Mouse (Mus musculus): ENCODE measurements around the gene Igll1. TPM values are rescaled to one million over a fixed set of nuclear protein-coding genes. Genes with fewer than 3 reads are reported as not detected.
A peak's percentile ranks its signal among the peaks of the same experiment; 100 is the strongest.
"Not testable (repeated sequence)": the region's sequence is repeated elsewhere in the genome, so short reads cannot be mapped to it uniquely, and the experiment has no call there.

Gene Igll1
- polyA plus RNA-seq, 1 experiment from 2014 or later, result not detected

DNA sequence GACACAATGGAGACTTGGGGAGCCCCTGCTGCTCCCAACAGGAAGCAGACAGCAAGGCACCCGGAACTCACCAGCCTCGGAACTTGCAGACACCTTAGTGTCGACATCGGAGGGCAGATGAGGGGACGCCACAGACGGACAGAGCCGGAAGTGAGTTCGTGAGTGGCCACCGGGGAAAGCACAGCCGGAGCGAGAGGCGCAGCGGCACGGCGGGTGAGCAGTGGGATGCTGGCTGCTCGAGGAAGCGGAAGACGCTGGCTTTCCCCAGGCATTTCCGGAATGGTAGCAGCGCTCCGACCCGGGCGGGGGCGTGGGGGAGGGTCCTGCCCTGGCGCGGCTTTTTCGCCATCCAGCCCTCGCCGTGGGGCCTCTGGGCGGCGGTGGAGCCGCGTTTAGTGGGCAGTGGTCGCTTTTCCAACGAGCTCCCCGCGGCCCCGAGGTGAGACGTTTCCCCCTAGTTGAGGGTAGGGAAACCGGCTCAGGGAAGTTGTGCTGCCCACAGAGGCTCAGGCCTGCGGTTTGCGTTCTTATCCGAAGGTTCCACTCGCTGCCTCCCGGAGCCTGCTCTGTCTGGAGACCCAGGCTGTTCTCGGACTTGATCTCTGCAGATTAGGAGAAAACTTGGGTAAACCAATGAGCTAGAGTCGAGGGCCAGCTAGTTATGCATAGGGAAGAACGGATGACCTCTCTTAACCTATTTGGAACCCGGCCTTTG lies 7.0 kb upstream of the Igll1 start, which contains the start of the genes Top3b and Vpreb1:
Gene Top3b (plus strand): TSS at position 120 of the 715 bp plus-strand sequence.
Gene Vpreb1 (minus strand): TSS at position 227 of the 715 bp plus-strand sequence.
- DNase-seq (ENCODE audit: low spot score), result peak; percentile 98
- peak within 1 kb of the TSS; percentile 95 for H3K27ac ChIP-seq
- WGBS, result under 1% methylated on average over 49 of the region's 49 CpGs
- peaks cover 8% of the 10 kb centered on the region for H3K36me3 ChIP-seq
- H3K9me3 ChIP-seq, result no peaks in the 10 kb centered on the region
- H3K4me3 ChIP-seq, result peak within 1 kb of the TSS; percentile 80
- H3K27me3 ChIP-seq (ENCODE audit: insufficient read depth, poor library complexity, severe bottlenecking), result no peaks in the 10 kb centered on the region
- H3K4me1 ChIP-seq, result peaks cover 12% of the 10 kb centered on the region; the same call in 1 of the 2 replicates

DNA sequence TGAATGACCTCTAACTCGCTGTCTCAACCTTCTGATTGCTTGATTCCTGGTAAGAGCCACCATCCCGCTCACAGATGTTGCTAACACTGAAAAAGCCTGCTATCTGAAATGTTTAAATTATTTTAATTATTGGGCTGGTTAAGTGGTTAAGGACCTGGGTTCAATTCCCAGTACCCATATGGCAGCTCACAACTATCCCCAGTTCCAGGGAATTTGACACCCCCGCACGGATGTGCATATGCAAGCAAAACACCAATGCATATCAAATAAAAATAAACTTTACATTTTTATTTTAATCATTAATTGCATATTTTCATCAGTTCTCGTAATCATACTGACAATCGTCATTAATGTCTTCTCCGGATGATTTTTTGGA lies 6.4 kb upstream of the Igll1 start:
- H3K27me3 ChIP-seq (ENCODE audit: insufficient read depth, poor library complexity, severe bottlenecking), result no peaks in the 10 kb centered on the region
- H3K4me1 ChIP-seq, result peaks cover 12% of the 10 kb centered on the region; the same call in 1 of the 2 replicates
- 38% methylated on average over 7 of the region's 7 CpGs for WGBS
- H3K4me3 ChIP-seq, result peak overlapping the region; percentile 80
- H3K36me3 ChIP-seq, result peaks cover 4% of the 10 kb centered on the region; the same call in 1 of the 2 replicates
- H3K9me3 ChIP-seq, result no peaks in the 10 kb centered on the region
- DNase-seq (ENCODE audit: low spot score), result no peak
- peak overlapping the region; percentile 95 for H3K27ac ChIP-seq

DNA sequence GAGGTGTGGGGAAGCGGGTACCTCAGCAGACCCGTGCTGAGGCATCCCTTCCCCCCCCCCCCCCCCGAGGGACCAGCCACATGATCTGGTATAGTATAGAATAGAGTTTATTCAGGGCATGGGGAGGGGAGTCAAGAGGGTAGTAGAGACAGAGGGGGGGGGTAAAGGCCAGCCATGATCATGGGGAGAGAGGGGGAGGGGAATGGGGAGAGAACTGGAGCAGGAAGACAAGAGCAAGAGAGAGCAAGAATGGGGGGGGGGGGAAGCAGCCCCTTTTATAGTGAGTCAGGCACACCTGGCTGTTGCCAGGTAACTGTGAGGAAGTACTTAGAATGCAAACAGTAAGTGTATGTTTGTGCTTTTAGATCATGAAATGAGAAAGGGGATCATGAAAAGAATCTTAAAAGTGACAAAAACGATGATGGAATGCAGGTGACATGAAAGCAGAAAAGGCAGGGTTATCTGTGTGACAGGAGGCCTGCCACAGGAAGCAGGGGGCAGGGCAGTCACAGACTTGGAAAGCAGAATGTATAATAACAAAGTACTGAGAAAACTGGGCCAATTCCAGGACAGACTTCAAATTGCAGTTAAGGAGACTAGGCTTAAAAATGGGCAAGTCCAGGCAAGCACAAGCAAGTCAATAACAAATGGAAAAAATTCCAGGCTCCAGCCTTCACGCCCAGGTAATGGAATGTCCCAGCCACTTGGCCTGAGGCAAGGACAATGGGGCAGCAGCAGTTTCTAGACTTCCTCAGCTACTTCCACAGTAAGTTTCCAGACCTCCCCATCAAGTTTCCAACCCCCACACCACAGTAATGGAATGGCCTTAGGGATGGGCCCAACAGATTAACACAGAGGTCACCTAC lies 2.1 kb upstream of the Igll1 start:
- Histone ChIP-seq H3K27me3 (ENCODE audit: insufficient read depth, poor library complexity, severe bottlenecking) (no peaks in the 10 kb centered on the region), H3K27ac (no peak overlapping the region), H3K9me3 (no peaks in the 10 kb centered on the region), H3K36me3 (no peaks in the 10 kb centered on the region), H3K4me3 (no peak overlapping the region), H3K4me1 (peaks cover 5% of the 10 kb centered on the region; the same call in 1 of the 2 replicates)
- WGBS, result 48% methylated on average over 4 of the region's 5 CpGs
- DNase-seq (ENCODE audit: low spot score), result peak; percentile 75

DNA sequence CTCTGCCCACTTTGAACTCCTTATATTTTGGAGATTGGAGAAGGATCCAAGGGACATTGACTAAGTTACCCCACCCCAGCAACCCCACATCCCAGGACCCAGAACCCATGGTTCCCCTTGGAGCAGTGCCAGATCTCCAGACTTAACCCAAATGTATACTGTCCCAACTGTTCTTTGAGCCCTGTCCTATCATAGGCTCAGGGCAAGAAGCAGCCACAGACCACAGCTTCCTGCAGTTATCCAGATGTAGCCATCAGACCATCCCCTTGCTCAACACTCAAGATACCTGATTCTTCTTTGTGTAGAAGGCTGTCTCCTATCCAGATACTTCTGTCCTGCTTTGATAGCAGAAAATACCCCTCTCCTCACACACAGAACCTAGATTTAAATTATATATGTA lies 1.4 kb upstream of the Igll1 start:
- no peaks in the 10 kb centered on the region for H3K9me3 ChIP-seq
- no peak overlapping the region for H3K4me3 ChIP-seq
- peaks cover 5% of the 10 kb centered on the region; the same call in 1 of the 2 replicates for H3K4me1 ChIP-seq
- H3K27me3 ChIP-seq (ENCODE audit: insufficient read depth, poor library complexity, severe bottlenecking), result no peaks in the 10 kb centered on the region
- DNase-seq (ENCODE audit: low spot score), result no peak
- H3K36me3 ChIP-seq, result no peaks in the 10 kb centered on the region
- H3K27ac ChIP-seq, result no peak overlapping the region

DNA sequence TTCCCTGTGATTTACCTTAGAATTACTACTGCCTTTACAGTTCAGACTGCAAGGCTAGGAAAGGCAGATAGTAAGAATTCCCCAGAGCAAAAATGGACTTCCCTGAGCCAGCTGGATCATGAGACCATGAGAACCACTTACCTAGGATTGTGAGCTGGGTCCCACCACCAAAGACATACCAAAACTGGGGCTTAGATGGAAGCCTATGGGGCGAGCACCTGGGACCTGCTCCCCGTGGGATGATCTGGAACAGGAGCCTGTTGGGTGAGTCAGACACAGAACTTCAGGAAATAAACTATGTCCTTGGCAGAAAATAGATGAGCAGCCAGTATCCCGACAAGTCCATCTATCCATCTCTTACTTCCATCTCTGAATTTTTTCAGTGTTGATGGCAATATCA lies 1.5 kb downstream of the Igll1 start:
- peak; percentile 70 for DNase-seq (ENCODE audit: low spot score)
- no peak overlapping the region for H3K27ac ChIP-seq
- H3K27me3 ChIP-seq (ENCODE audit: insufficient read depth, poor library complexity, severe bottlenecking), result no peaks in the 10 kb centered on the region
- peaks cover 5% of the 10 kb centered on the region; the same call in 1 of the 2 replicates for H3K4me1 ChIP-seq
- no peaks in the 10 kb centered on the region for H3K36me3 ChIP-seq
- no peak overlapping the region for H3K4me3 ChIP-seq
- no peaks in the 10 kb centered on the region for H3K9me3 ChIP-seq
- WGBS, result 65% methylated on average over 3 of the region's 3 CpGs

GRCm38 (mm10) chr16:16856731-16857476 lies 6.9 kb downstream of the Igll1 start:
- Histone ChIP-seq H3K36me3 (no peaks in the 10 kb centered on the region), H3K27ac (no peak overlapping the region), H3K4me1 (no peaks in the 10 kb centered on the region), H3K4me3 (no peak overlapping the region), H3K27me3 (ENCODE audit: insufficient read depth, poor library complexity, severe bottlenecking) (no peaks in the 10 kb centered on the region), H3K9me3 (no peaks in the 10 kb centered on the region)
- WGBS, result 68% methylated on average over 13 of the region's 13 CpGs
- DNase-seq (ENCODE audit: low spot score), result peak; percentile 69

DNA sequence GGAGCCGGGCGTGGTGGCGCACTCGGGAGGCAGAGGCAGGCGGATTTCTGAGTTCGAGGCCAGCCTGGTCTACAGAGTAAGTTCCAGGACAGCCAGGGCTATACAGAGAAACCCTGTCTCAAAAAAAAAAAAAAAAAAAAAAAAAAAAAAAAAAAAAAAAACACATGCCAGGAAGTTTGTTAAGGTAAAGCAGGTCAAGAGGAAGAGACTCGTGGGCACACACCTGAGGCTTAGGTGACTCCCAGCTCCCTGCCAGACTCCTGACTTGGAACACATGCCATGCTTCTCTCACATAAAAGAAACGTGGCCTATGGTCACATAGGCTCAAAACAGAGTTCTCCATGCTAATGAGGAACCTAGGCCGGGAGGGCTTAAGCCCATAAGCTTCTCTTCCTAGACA lies 7.7 kb downstream of the Igll1 start:
- DNase-seq (ENCODE audit: low spot score); H3K27me3 ChIP-seq (ENCODE audit: insufficient read depth, poor library complexity, severe bottlenecking): not testable (repeated sequence)
- 82% methylated on average over 9 of the region's 9 CpGs for WGBS

GRCm38 (mm10) chr16:16855541-16855940 lies 8.2 kb downstream of the Igll1 start:
- Histone ChIP-seq H3K27ac (no peak overlapping the region), H3K27me3 (ENCODE audit: insufficient read depth, poor library complexity, severe bottlenecking) (no peaks in the 10 kb centered on the region), H3K36me3 (no peaks in the 10 kb centered on the region), H3K4me3 (no peak overlapping the region), H3K4me1 (no peaks in the 10 kb centered on the region), H3K9me3 (no peaks in the 10 kb centered on the region)
- no peak for DNase-seq (ENCODE audit: low spot score)
- WGBS, result 91% methylated on average over 1 of the region's 1 CpGs

More for the DNA sequence above, 7.7 kb downstream of the Igll1 start:
- H3K27ac ChIP-seq, H3K9me3 ChIP-seq, H3K4me1 ChIP-seq, H3K36me3 ChIP-seq, H3K4me3 ChIP-seq: not testable (repeated sequence)

GRCm38 (mm10) chr16:16854836-16855235 lies 8.9 kb downstream of the Igll1 start:
- WGBS, result 33% methylated on average over 6 of the region's 6 CpGs
- Histone ChIP-seq H3K36me3 (no peaks in the 10 kb centered on the region), H3K4me3 (no peak overlapping the region), H3K9me3 (no peaks in the 10 kb centered on the region), H3K27ac (no peak overlapping the region), H3K4me1 (no peaks in the 10 kb centered on the region), H3K27me3 (ENCODE audit: insufficient read depth, poor library complexity, severe bottlenecking) (no peaks in the 10 kb centered on the region)
- DNase-seq (ENCODE audit: low spot score), result peak; percentile 71

DNA sequence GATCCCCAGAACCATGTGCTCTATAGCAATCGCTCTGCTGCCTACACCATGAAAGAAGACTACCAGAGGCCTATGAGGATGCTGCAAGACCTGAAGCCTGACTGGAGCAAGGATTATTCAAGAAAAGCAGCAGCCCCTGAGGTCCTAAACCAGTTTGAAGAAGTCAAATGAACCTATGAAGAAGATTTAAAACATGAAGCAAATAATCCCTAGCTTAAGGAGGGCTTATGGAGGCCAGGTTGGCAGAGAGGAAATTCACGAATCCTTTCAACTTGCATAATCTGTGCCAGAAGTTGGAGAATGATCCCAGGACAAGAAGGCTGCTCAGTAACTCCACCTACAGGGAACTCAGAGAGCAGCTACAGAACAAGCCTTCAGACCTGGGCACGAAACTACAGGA lies 11.4 kb downstream of the Igll1 start:
- no peaks in the 10 kb centered on the region for H3K9me3 ChIP-seq
- 82% methylated on average over 3 of the region's 3 CpGs for WGBS
- H3K27me3 ChIP-seq (ENCODE audit: insufficient read depth, poor library complexity, severe bottlenecking), result no peaks in the 10 kb centered on the region
- H3K4me3 ChIP-seq, result no peak overlapping the region
- no peak for DNase-seq (ENCODE audit: low spot score)
- H3K27ac ChIP-seq, result no peak overlapping the region
- no peaks in the 10 kb centered on the region for H3K36me3 ChIP-seq
- H3K4me1 ChIP-seq, result no peaks in the 10 kb centered on the region

DNA sequence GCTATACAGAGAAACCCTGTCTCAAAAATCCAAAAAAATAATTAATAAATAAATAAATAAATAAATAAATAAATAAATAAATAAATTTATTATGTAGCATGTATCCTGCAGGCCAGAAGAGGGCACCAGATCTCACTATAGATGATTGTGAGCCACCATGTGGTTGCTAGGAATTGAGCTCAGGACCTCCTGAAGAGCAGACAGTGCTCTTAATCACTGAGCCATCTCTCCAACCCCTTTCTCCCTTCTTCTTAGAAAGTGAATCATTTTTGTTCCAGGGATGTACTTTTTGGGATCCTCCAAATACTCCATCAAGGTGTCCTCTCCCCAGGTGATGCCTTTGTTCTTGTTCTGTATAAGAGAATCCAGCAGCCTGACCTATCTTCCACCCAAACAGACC lies 14.6 kb downstream of the Igll1 start:
- Histone ChIP-seq H3K4me1 (no peaks in the 10 kb centered on the region), H3K9me3 (no peaks in the 10 kb centered on the region), H3K36me3 (no peaks in the 10 kb centered on the region), H3K27ac (no peak overlapping the region), H3K4me3 (no peak overlapping the region), H3K27me3 (ENCODE audit: insufficient read depth, poor library complexity, severe bottlenecking) (no peaks in the 10 kb centered on the region)
- no peak for DNase-seq (ENCODE audit: low spot score)

GRCm38 (mm10) chr16:16829671-16830070 lies 34.1 kb downstream of the Igll1 start:
- Histone ChIP-seq H3K4me1 (peaks cover 7% of the 10 kb centered on the region), H3K36me3 (no peaks in the 10 kb centered on the region)
- 81% methylated on average over 3 of the region's 3 CpGs for WGBS

More at GRCm38 (mm10) chr16:16829671-16830070, 34.1 kb downstream of the Igll1 start:
- H3K4me3 ChIP-seq, result peak overlapping the region; percentile 67; the same call in 1 of the 2 replicates
- H3K27me3 ChIP-seq (ENCODE audit: insufficient read depth, poor library complexity, severe bottlenecking), result no peaks in the 10 kb centered on the region
- DNase-seq (ENCODE audit: low spot score), result no peak
- H3K9me3 ChIP-seq, result no peaks in the 10 kb centered on the region
- H3K27ac ChIP-seq, result no peak overlapping the region

All from heart, embryonic 10.5 days (tissue).